Mouse (Mus musculus): ENCODE measurements around the gene Opalin. TPM values are rescaled to one million over a fixed set of nuclear protein-coding genes. Genes with fewer than 3 reads are reported as not detected.

The Opalin gene
- total and polyA plus RNA-seq, 2 experiments from 2014 or later: not detected

DNA sequence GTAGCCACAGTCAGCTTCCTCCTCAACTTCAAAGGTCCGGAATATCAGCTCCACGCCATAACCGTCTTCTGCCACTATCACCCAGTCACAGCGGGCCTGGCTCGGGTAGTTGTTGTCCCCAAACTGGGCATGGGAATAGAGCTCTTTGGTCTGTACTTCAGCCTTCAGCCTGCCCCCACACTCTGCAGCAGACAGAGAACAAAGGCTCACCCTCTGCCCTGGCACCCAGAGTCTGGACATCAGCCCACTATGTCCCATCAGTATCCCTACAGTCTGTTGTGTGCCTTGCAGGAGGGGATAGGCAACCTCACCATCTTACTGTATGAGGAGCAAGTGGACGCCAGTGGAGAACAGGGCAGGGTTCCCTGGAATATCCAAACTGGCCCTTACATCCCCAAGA, 9.4 kb upstream of the Opalin start:
- WGBS: 88% methylated on average over 6 of the region's 6 CpGs
- no peak for DNase-seq (ENCODE audit: low spot score)
- peaks cover 3% of the 10 kb centered on the region; the same call in 1 of the 2 replicates for H3K4me1 ChIP-seq (ENCODE audit: insufficient read depth, low read length)
- H3K36me3 ChIP-seq (ENCODE audit: insufficient read depth, low read length): no peaks in the 10 kb centered on the region
- H3K27me3 ChIP-seq (ENCODE audit: insufficient read depth, low read length): no peaks in the 10 kb centered on the region; the same call in 1 of the 2 replicates
- no peak for ATAC-seq
- no peak overlapping the region for H3K9ac ChIP-seq (replicated peaks; ENCODE audit: low read length)
- no peak for TF ChIP-seq CTCF (IDR thresholded peaks at IDR 0.05; ENCODE audit: low read depth)
- no peak overlapping the region for H3K4me2 ChIP-seq (ENCODE audit: low read depth, low read length)
- H3K4me3 ChIP-seq (ENCODE audit: low read length): no peak overlapping the region
- no peak overlapping the region for H3K27ac ChIP-seq
- no peaks in the 10 kb centered on the region for H3K9me3 ChIP-seq (ENCODE audit: low read length)

DNA sequence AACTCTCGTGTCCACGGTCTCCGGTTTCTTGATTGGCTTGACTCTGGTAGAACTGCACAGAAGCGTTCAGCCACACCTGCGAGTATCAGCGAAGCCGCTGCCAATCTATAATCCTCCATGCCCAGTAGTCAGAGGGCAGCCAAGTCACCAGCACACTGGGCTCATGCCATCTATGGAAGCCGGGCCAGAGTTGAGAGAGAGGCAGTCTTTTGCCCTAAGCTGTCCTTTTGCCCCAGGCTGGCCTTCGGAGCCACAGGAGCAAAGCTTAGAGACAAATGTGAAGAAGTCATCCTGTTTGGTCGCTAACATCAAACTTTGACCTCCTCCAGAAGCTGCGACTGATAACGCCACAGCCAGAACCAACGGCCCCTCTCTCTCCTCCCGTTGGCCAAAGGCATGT, 6.7 kb upstream of the Opalin start:
- Histone ChIP-seq H3K9me3 (ENCODE audit: low read length) (no peaks in the 10 kb centered on the region), H3K9ac (replicated peaks; ENCODE audit: low read length) (no peak overlapping the region), H3K27ac (no peak overlapping the region), H3K4me2 (ENCODE audit: low read depth, low read length) (no peak overlapping the region), H3K4me1 (ENCODE audit: insufficient read depth, low read length) (peaks cover 4% of the 10 kb centered on the region; the same call in 1 of the 2 replicates), H3K27me3 (ENCODE audit: insufficient read depth, low read length) (no peaks in the 10 kb centered on the region; the same call in 1 of the 2 replicates), H3K36me3 (ENCODE audit: insufficient read depth, low read length) (no peaks in the 10 kb centered on the region), H3K4me3 (ENCODE audit: low read length) (no peak overlapping the region)
- DNase-seq (ENCODE audit: low spot score): no peak
- TF ChIP-seq CTCF (IDR thresholded peaks at IDR 0.05; ENCODE audit: low read depth): no peak
- 90% methylated on average over 14 of the region's 14 CpGs for WGBS
- no peak for ATAC-seq

DNA sequence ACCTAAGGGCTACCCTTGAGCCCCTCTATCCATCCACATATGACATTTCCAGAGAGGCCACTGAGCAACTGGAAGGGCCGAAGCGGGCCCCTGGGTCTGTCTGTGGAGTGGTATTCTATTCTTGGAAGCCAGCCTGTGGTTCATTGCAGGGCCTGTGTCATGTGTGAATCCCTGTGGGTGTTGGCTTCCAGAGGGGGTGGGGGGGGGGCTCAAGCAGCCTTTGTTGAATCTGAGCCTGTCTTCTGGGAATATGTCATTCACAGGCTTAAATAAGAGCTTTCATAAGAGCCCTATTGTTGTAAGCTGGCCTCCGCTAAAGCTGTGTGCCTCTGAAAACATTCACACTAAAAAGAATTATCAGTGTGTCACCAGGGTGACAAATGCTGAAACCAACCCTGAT, 4.7 kb upstream of the Opalin start:
- peak; percentile 74 for ATAC-seq
- no peak for TF ChIP-seq CTCF (IDR thresholded peaks at IDR 0.05; ENCODE audit: low read depth)
- WGBS: 27% methylated on average over 3 of the region's 3 CpGs

DNA sequence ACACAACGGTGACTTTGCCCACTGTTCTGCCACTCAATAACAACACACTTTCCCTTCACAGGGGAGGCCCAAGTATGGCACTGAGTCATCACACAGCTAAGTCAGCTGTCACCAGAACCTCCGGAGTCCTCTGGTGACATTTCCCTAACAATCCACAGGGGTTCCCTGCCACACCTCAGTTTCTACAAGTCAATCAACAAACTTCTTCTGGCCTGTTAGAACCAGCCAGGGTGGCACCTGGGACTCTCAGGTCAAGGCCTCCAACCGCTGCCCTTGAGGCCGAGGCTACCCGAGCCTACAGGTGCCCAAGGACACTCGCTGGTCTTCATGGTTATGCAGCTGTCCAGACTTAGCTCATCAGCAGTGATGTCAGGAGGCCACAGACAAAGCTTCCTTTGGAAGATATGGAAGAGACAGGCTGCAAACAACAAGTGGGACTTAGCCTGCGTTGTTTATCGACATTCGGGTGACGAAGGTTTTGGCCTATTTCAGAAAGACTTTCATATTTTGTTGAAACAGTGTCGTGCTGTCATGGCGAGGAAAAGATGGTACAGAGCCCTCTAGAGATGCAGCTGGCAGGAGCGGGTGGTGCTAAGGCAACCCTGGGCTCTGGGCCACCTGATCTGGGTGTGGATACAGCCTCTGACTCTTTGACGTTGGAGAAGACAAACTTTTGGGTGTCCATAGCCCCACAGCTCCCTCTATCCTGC, 3.0 kb downstream of the Opalin start:
- Histone ChIP-seq H3K9ac (replicated peaks; ENCODE audit: low read length) (no peak overlapping the region), H3K4me2 (ENCODE audit: low read depth, low read length) (no peak overlapping the region), H3K4me3 (ENCODE audit: low read length) (no peak overlapping the region), H3K27ac (no peak overlapping the region), H3K27me3 (ENCODE audit: insufficient read depth, low read length) (no peaks in the 10 kb centered on the region), H3K9me3 (ENCODE audit: low read length) (no peaks in the 10 kb centered on the region), H3K36me3 (ENCODE audit: insufficient read depth, low read length) (no peaks in the 10 kb centered on the region), H3K4me1 (ENCODE audit: insufficient read depth, low read length) (no peaks in the 10 kb centered on the region)
- TF ChIP-seq CTCF (IDR thresholded peaks at IDR 0.05; ENCODE audit: low read depth): no peak
- DNase-seq (ENCODE audit: low spot score) (no peak), ATAC-seq (no peak)
- 89% methylated on average over 14 of the region's 14 CpGs for WGBS

More for the DNA sequence above, 4.7 kb upstream of the Opalin start:
- Histone ChIP-seq H3K4me1 (ENCODE audit: insufficient read depth, low read length) (peaks cover 4% of the 10 kb centered on the region; the same call in 1 of the 2 replicates), H3K4me2 (ENCODE audit: low read depth, low read length) (no peak overlapping the region), H3K9me3 (ENCODE audit: low read length) (no peaks in the 10 kb centered on the region), H3K4me3 (ENCODE audit: low read length) (no peak overlapping the region), H3K36me3 (ENCODE audit: insufficient read depth, low read length) (no peaks in the 10 kb centered on the region), H3K27ac (no peak overlapping the region), H3K9ac (replicated peaks; ENCODE audit: low read length) (no peak overlapping the region), H3K27me3 (ENCODE audit: insufficient read depth, low read length) (no peaks in the 10 kb centered on the region)
- peak; percentile 27 for DNase-seq (ENCODE audit: low spot score)

DNA sequence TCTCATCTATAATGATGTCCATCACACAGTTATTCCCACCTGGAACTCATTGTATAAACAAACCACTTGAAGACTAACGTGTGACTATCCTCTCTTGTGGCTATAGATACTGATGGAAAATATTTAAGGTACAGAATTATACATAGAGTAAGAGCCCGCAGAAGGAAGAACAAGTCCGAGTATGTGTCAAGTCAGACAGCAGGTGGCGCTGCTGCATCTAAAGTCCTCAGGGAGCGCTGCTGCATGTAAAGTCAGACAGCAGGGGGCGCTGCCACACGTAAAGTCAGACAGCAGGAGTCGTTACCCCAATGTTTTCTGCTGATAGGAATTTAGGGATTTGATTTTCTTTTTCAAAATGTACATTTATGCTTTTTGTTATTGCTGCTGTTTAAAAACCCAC, 5.4 kb downstream of the Opalin start:
- no peak overlapping the region for H3K9ac ChIP-seq (replicated peaks; ENCODE audit: low read length)
- no peak overlapping the region for H3K27ac ChIP-seq
- TF ChIP-seq CTCF (IDR thresholded peaks at IDR 0.05; ENCODE audit: low read depth): peak; percentile 99
- no peak overlapping the region for H3K4me3 ChIP-seq (ENCODE audit: low read length)
- no peaks in the 10 kb centered on the region for H3K36me3 ChIP-seq (ENCODE audit: insufficient read depth, low read length)
- no peaks in the 10 kb centered on the region for H3K27me3 ChIP-seq (ENCODE audit: insufficient read depth, low read length)
- peak; percentile 97 for DNase-seq (ENCODE audit: low spot score)
- no peak overlapping the region for H3K4me2 ChIP-seq (ENCODE audit: low read depth, low read length)
- 4% methylated on average over 8 of the region's 8 CpGs for WGBS
- H3K9me3 ChIP-seq (ENCODE audit: low read length): no peaks in the 10 kb centered on the region
- ATAC-seq: peak; percentile 78
- H3K4me1 ChIP-seq (ENCODE audit: insufficient read depth, low read length): no peaks in the 10 kb centered on the region

DNA sequence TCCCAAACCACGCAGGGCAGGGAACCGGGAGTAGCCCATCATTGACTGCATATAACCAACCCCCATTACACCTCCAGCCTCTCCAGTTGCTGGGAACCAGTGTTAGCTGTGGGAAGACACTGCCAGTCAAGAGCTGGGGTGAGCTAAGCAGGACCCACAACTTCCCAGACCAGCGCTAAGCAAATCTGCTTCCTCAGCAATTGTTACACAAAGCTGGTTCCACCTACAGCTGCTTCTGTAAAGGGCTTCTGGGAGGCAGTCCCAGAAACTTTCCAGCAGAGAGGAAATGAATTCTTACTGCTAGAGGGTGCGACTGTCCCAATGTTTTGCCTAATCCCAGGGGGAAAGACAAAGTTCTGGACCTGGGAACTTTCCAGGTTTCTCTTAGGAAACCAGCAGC, 22.2 kb downstream of the Opalin start:
- no peak for DNase-seq (ENCODE audit: low spot score)
- Histone ChIP-seq H3K4me1 (ENCODE audit: insufficient read depth, low read length) (no peaks in the 10 kb centered on the region), H3K27me3 (ENCODE audit: insufficient read depth, low read length) (no peaks in the 10 kb centered on the region), H3K36me3 (ENCODE audit: insufficient read depth, low read length) (no peaks in the 10 kb centered on the region), H3K9me3 (ENCODE audit: low read length) (no peaks in the 10 kb centered on the region), H3K27ac (no peak overlapping the region), H3K4me2 (ENCODE audit: low read depth, low read length) (no peak overlapping the region), H3K9ac (replicated peaks; ENCODE audit: low read length) (no peak overlapping the region), H3K4me3 (ENCODE audit: low read length) (no peak overlapping the region)
- WGBS: 57% methylated on average over 4 of the region's 4 CpGs
- TF ChIP-seq CTCF (IDR thresholded peaks at IDR 0.05; ENCODE audit: low read depth): no peak
- ATAC-seq: no peak

DNA sequence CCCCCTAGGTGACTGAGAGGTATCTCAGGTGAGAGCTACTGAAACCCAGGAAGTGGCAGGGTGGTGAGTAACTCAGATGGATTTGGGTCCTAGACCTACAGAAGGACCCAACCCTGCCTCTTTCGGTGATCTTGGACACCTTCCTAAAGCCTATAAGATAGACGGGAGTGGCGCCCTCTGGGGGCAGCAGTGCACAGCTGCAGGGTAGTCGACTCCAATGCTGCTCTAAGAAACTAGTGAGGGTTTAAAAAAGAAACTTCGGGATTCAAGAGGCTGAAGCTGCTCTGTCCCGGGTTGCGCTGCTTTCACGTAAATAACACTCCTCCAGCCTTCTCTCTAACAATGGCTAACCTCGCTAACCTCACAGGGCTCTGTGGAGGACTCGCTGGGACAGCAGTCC, 23.4 kb downstream of the Opalin start:
- no peaks in the 10 kb centered on the region for H3K36me3 ChIP-seq (ENCODE audit: insufficient read depth, low read length)
- peak; percentile 46 for TF ChIP-seq CTCF (IDR thresholded peaks at IDR 0.05; ENCODE audit: low read depth)
- WGBS: 42% methylated on average over 10 of the region's 10 CpGs
- H3K4me1 ChIP-seq (ENCODE audit: insufficient read depth, low read length): no peaks in the 10 kb centered on the region
- no peaks in the 10 kb centered on the region for H3K9me3 ChIP-seq (ENCODE audit: low read length)
- DNase-seq (ENCODE audit: low spot score): peak; percentile 34
- H3K9ac ChIP-seq (replicated peaks; ENCODE audit: low read length): no peak overlapping the region
- H3K27me3 ChIP-seq (ENCODE audit: insufficient read depth, low read length): no peaks in the 10 kb centered on the region
- no peak overlapping the region for H3K27ac ChIP-seq
- no peak overlapping the region for H3K4me2 ChIP-seq (ENCODE audit: low read depth, low read length)
- no peak for ATAC-seq
- H3K4me3 ChIP-seq (ENCODE audit: low read length): no peak overlapping the region
